Mouse (Mus musculus): ENCODE measurements at regions not wholly inside any gene's neighbourhood (a gene's known extent, or its start where the extent isn't known, plus 50 kb on each side); places are given as distances from the start of the nearest gene placed in this dataset.

GRCm38 (mm10) chr7:59711741-59712140, 293.1 kb downstream of the Snurf start:
- DNase-seq (ENCODE audit: low spot score in 2 of 2) = peak; percentile 43 to 60
